ENCODE assay signal across 10 mouse cellular contexts in genomic region chr19:38478948-38479347, GRCm38 (mm10). TPM values are rescaled to one million over a fixed set of nuclear protein-coding genes. Genes with fewer than 3 reads are reported as not detected.
DNase-seq lines count a peak whose midpoint lies in the region; ATAC-seq lines count a peak whose summit lies in the region.
"Had no signal": no experiment of that assay in that cellular context is flagged by ENCODE, and none has a peak within 500 bp of the region (broad histone marks: within the 10 kb centered on the region; RNA-seq: fewer than 3 reads in every experiment).

No protein-coding gene starts in this region.

- H3K9me3 ChIP-seq in heart, embryonic 10.5 days, result no peaks in the 10 kb centered on the region
- H3K9me3 ChIP-seq in limb, embryonic 12.5 days, result no peaks in the 10 kb centered on the region
- H3K9me3 ChIP-seq in neural tube, embryonic 13.5 days, result no peaks in the 10 kb centered on the region
- H3K9me3 ChIP-seq: megakaryocyte, embryonic 14.5 days had no signal

- H3K4me3 ChIP-seq in heart, embryonic 10.5 days, result peak overlapping the region; percentile 25; the same call in 1 of the 2 replicates
- H3K4me3 ChIP-seq in limb, embryonic 12.5 days (replicated peaks), result no peak overlapping the region
- H3K4me3 ChIP-seq in neural tube, embryonic 13.5 days, result no peak overlapping the region
- H3K4me3 ChIP-seq: megakaryocyte, embryonic 14.5 days had no signal

- peak; percentile 63 for ATAC-seq in limb, embryonic 12.5 days (ENCODE audit: insufficient number of reproducible peaks, insufficient read depth, low FRiP score, low TSS enrichment, low read depth)
- peak; percentile 41 for ATAC-seq in neural tube, embryonic 13.5 days (ENCODE audit: low read depth)

- H3K27ac ChIP-seq in heart, embryonic 10.5 days, result peak overlapping the region; percentile 42
- peak overlapping the region; percentile 84 for H3K27ac ChIP-seq in limb, embryonic 12.5 days
- H3K27ac ChIP-seq in neural tube, embryonic 13.5 days (replicated peaks), result peak overlapping the region; percentile 73

- 10% methylated on average over 7 of the region's 7 CpGs for WGBS in heart, embryonic 10.5 days
- WGBS in limb, embryonic 12.5 days, result 42% methylated on average over 7 of the region's 7 CpGs
- WGBS in neural tube, embryonic 13.5 days, result 8% methylated on average over 7 of the region's 7 CpGs

- H3K9ac ChIP-seq in limb, embryonic 12.5 days (replicated peaks), result no peak overlapping the region
- no peak overlapping the region for H3K9ac ChIP-seq in neural tube, embryonic 13.5 days

- H3K36me3 ChIP-seq in heart, embryonic 10.5 days, result no peaks in the 10 kb centered on the region
- H3K36me3 ChIP-seq in limb, embryonic 12.5 days, result no peaks in the 10 kb centered on the region
- no peaks in the 10 kb centered on the region for H3K36me3 ChIP-seq in neural tube, embryonic 13.5 days

- peaks cover 15% of the 10 kb centered on the region for H3K27me3 ChIP-seq in heart, embryonic 10.5 days (ENCODE audit: insufficient read depth, poor library complexity, severe bottlenecking)
- H3K27me3 ChIP-seq in limb, embryonic 12.5 days, result peaks cover 7% of the 10 kb centered on the region
- H3K27me3 ChIP-seq in neural tube, embryonic 13.5 days, result peaks cover 20% of the 10 kb centered on the region

- peak; percentile 35 to 55 for DNase-seq in adrenal gland, adult (ENCODE audit: inconsistent age in 2 of 2, low spot score in 1 of 2)
- no peak for DNase-seq in adrenal gland, adult 18-20 months (ENCODE audit: low spot score in 2 of 2)
- DNase-seq in embryo, embryonic 11 days, result peak; percentile 78
- DNase-seq in heart, embryonic 10.5 days (ENCODE audit: low spot score), result peak; percentile 88
- no peak for DNase-seq in spleen, postnatal 36 days (ENCODE audit: low spot score in 2 of 2)
- no peak for DNase-seq in right cerebral cortex, postnatal 14 days

- H3K4me1 ChIP-seq in heart, embryonic 10.5 days, result peaks cover 26% of the 10 kb centered on the region
- peaks cover 52% of the 10 kb centered on the region for H3K4me1 ChIP-seq in limb, embryonic 12.5 days (replicated peaks)
- peaks cover 59% of the 10 kb centered on the region for H3K4me1 ChIP-seq in neural tube, embryonic 13.5 days (replicated peaks)

- peak overlapping the region; percentile 86; the same call in 1 of the 2 replicates for H3K4me2 ChIP-seq in limb, embryonic 12.5 days
- peak overlapping the region; percentile 99 for H3K4me2 ChIP-seq in neural tube, embryonic 13.5 days

RNA-seq across cellular contexts. Expression of gene Plce1, which starts 2.0 kb away (rescaled TPM):
- 1 to 10 TPM; 4.5 to 7.8 TPM for total RNA-seq in adrenal gland, adult 18-20 months (2021)
- 3.6 and 4.2 TPM in 2 replicates for polyA plus RNA-seq in heart, embryonic 10.5 days (2016; fragmentation: Nextera tagmentation; extraction: Ambion mirVana)
- 6.7 and 7.1 TPM in 2 replicates for polyA plus RNA-seq in limb, embryonic 12.5 days (2016; fragmentation: Nextera tagmentation; extraction: Ambion mirVana)
- polyA plus RNA-seq in neural tube, embryonic 13.5 days (2015; fragmentation: Nextera tagmentation; extraction: Ambion mirVana), result 5.2 and 6.4 TPM in 2 replicates
- total RNA-seq: common myeloid progenitor, adult 5-6 weeks had no signal

Comparison
In these comparisons a context has a peak if more than half of its experiments do, and no peak if none do; other contexts are left out.
1. DNase-seq: peak in adrenal gland, adult (2 of 2), embryo, embryonic 11 days (single experiment) and heart, embryonic 10.5 days (single experiment); none in adrenal gland, adult 18-20 months (0 of 2), spleen, postnatal 36 days (0 of 2) and right cerebral cortex, postnatal 14 days (single experiment).
2. Peak in every context shown above with its lines, with median percentiles within 50 percentile points of each other: H3K27ac ChIP-seq.